Mouse (Mus musculus): Measurements from ENCODE around the gene Gm21103.
"Not testable (repeated sequence)": the region's sequence is repeated elsewhere in the genome, so short reads cannot be mapped to it uniquely, and the experiment has no call there.

The Gm21103 gene

DNA sequence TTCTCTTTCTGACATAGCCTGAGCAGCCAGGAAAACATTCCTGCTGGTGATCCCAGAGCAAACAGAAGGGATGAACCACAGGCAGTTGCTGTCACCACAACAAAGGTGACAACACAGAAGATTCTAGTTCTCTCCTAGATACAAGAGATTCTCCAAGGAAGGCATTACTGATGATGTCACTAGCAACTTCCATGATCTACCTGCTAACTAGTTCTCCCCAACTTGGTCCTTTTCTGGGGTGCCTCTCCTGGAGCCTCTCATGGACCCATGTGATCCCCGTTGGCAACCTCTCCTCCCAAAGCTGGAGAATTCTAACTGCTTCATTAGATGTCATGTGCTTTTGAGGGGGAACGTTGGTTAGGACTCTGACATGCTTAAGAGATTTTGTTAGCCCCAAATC, at the start of gene Gm21103:
Gene Gm21103 (minus strand): TSS at position 101 of the 400 bp plus-strand sequence.
- DNase-seq: not testable (repeated sequence)

DNA sequence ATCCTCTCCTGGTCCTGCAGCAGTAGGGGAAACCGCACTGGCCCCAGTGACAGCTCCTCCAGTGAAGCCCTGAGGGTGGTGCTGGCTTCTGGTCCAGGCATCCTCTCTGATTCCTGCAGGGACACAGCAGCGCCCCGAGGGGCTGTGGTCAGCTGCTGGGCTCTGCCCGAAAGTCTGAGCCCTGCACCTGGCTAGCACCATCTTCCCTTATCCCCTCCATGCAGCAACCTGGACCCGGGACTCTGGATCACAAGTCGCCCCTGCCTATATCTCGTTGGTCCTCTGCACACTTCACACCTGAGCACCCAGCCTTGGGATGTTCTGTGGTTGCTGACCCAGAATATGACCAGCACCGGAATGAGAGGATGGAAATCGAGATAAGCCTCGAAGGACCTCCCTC, 38.9 kb upstream of the Gm21103 start, which contains the start of gene Gm3618:
Gene Gm3618 (minus strand): TSS at position 101 of the 400 bp plus-strand sequence.
- DNase-seq: not testable (repeated sequence)

DNA sequence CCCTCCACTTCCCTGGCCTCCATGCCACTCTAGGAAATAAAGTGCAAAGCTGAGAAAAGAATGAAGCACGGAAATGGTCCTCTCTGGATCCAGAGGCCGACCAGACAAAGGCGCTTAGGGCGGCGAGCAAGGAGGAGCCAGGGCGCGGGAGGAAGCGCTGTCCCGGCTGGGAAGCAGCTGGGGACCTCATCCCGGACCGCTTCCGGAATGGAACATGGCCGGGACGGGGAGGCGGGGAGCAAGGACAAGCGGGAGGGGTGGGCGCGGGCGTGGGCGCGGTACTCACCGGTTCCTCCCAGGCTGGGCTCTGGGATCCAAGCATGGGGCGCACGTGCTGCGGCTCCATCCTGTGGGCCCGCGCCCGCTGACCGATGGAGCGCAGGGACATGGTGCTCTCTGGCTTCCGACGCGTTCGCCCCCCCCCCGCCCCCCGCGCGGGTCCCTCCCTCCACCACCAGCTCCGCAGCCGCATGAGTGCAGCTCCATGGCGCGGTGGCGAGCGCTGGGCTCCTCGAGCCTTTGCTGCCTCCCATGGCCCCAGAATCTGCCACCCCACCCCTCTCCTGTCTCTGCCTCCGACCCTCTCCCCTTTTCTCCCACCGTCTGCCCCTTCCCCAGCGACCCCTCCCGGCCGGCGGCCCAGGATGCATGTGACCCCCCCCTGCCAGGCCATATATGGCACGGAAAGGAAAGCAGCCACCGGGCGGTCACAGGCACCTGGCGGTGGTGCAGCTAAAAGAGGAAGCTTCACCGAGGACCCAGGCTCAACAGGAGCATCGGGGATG, 17.5 kb downstream of the Gm21103 start, which contains the start of gene Gm3411:
Gene Gm3411 (minus strand): TSS at position 320 of the 785 bp plus-strand sequence.
- DNase-seq: peak; percentile 61
